Mouse (Mus musculus) cerebellum, adult 2 months (tissue): ENCODE measurements at regions not wholly inside any gene's neighbourhood (a gene's known extent, or its start where the extent isn't known, plus 50 kb on each side); places are given as distances from the start of the nearest gene placed in this dataset.

Experiments
- CTCF ChIP-seq: fragments of 200-500 bp; IDR thresholded peaks from 2 replicates; pipeline ENCODE4 v1.5.1; 2011; ENCODE audit warnings: low read depth, mild to moderate bottlenecking, control low read depth, low read length, moderate library complexity, borderline replicate concordance; ENCODE audit not compliant: insufficient read depth
- POLR2A ChIP-seq: fragments of 200-500 bp; IDR thresholded peaks from 2 replicates; pipeline ENCODE4 v1.6.1; 2011; ENCODE audit warnings: low read length, control low read depth, borderline replicate concordance; ENCODE audit not compliant: insufficient read depth

- no peak for TF ChIP-seq CTCF
- no peak for TF ChIP-seq POLR2A
Measured at GRCm38 (mm10) chr1:14504767-14505343, 1588.3 kb downstream of the 4930444P10Rik start.
